Mouse (Mus musculus) heart, postnatal 0 days (tissue): ENCODE results near the gene Htr3a. TPM values are rescaled to one million over a fixed set of nuclear protein-coding genes. Genes with fewer than 3 reads are reported as not detected.

Source experiments
- ATAC-seq: fragments of 200-750 bp; cut with Nextera tagmentation; 2 replicates; pipeline ENCODE4 v1.8.0; 2017; ENCODE audit warnings: low read depth, moderate number of reproducible peaks, moderate library complexity; ENCODE audit not compliant: insufficient read depth
- DNase-seq: peaks from one replicate; pipeline ENCODE4 v3.0.0-alpha.2; 2016; ENCODE audit warnings: low spot score
- H3K27ac ChIP-seq: fragments of 300-500 bp; sonication (generic); 2 replicates; pipeline ENCODE4 v1.5.1; 2014; ENCODE audit warnings: low read depth, mild to moderate bottlenecking
- H3K27me3 ChIP-seq: fragments of 300-500 bp; sonication (generic); 2 replicates; pipeline ENCODE4 v1.6.1; 2014; ENCODE audit warnings: low read length, mixed read lengths; ENCODE audit not compliant: control insufficient read depth, insufficient read depth
- H3K36me3 ChIP-seq: fragments of 300-500 bp; sonication (generic); replicated peaks from 2 replicates; pipeline ENCODE4 v1.6.1; 2014; ENCODE audit warnings: low read length, mixed read lengths; ENCODE audit not compliant: control insufficient read depth, insufficient read depth
- H3K4me1 ChIP-seq: fragments of 300-500 bp; sonication (generic); 2 replicates; pipeline ENCODE4 v1.6.1; 2014; ENCODE audit warnings: antibody characterized with exemption; ENCODE audit not compliant: control insufficient read depth, insufficient read depth
- H3K4me2 ChIP-seq: fragments of 300-500 bp; sonication (generic); 2 replicates; pipeline ENCODE4 v1.6.1; 2014; ENCODE audit warnings: low read depth, mild to moderate bottlenecking, low read length, moderate library complexity
- H3K4me3 ChIP-seq: fragments of 300-500 bp; sonication (generic); 2 replicates; pipeline ENCODE4 v1.5.1; 2014; ENCODE audit warnings: low read depth, low read length
- H3K9ac ChIP-seq: fragments of 300-500 bp; sonication (generic); replicated peaks from 2 replicates; pipeline ENCODE4 v1.6.1; 2014; ENCODE audit warnings: low read depth, low read length, mixed read lengths
- H3K9me3 ChIP-seq: fragments of 300-500 bp; sonication (generic); replicated peaks from 2 replicates; pipeline ENCODE4 v1.6.1; 2016; ENCODE audit warnings: low read length; ENCODE audit not compliant: control insufficient read depth
- CTCF ChIP-seq: IDR thresholded peaks from 2 replicates; pipeline ENCODE4 v1.5.1; 2016; ENCODE audit warnings: antibody characterized with exemption, control low read depth, low read depth
- EP300 ChIP-seq: IDR thresholded peaks from 2 replicates; pipeline ENCODE4 v1.6.1; 2016; ENCODE audit warnings: antibody characterized with exemption, low read depth
- WGBS: fragments of 180-500 bp; shearing (Covaris S2); extraction: QIAGEN DNeasy Blood & Tissue Kit; methylation state at CpG from one replicate; pipeline ENCODE4 v1.1.7; 2014; 5-methylcytosine and 5-hydroxymethylcytosine counted together
- polyA plus RNA-seq: library from polyadenylated mRNA; unstranded; fragments of >200 nt; fragmentation: Nextera tagmentation; extraction: Ambion mirVana; gene quantifications from 2 replicates; pipeline ENCODE4 v1.2.1, GENCODE M21; 2015
- total RNA-seq: library from RNA; depleted of rRNA; stranded (reverse); fragments of >200 nt; gene quantifications from 2 replicates; pipeline ENCODE4 v1.2.3, GENCODE M21; 2014; ENCODE audit warnings: low replicate concordance

The Htr3a gene
- total and polyA plus RNA-seq, 2 experiments from 2014 or later, result 0.11 to 1.9 TPM

DNA sequence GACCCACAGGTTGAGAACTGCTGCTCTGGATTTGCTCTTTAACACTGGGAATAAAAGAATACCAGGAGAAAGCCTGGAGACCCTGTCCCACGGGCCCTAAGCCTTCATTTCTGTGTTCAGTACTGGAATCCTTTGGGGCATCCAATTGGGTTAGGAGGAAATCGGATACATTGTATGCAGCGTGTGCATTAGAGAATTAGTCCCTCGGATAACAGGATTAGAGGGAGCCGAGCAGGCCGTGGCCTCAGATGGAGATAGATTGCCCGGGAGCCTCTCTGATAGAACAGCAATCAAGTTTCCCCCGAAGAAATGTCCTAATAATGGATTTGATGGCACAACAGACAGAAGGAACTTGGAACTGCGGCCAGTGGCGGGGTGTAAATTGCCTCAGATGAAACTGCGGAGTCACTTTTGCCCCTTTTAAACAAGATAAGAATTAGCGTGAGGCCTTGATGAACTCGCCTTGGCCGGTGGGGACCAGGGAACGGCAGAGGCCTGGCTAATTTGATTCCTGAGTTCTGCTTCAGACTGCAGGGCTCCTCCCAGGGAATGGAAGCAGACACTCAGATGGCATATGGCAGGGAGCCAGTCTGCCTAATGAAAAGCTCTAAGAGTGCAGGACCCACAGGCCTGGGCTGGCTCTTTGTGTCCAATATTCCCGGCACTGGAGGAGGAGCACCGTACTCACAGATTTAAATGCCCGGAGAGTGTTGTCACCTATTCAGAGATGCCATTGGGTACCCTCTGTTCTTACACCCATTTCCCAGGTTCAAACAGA is 5.3 kb upstream of the Htr3a start:
- ATAC-seq, result no peak

DNA sequence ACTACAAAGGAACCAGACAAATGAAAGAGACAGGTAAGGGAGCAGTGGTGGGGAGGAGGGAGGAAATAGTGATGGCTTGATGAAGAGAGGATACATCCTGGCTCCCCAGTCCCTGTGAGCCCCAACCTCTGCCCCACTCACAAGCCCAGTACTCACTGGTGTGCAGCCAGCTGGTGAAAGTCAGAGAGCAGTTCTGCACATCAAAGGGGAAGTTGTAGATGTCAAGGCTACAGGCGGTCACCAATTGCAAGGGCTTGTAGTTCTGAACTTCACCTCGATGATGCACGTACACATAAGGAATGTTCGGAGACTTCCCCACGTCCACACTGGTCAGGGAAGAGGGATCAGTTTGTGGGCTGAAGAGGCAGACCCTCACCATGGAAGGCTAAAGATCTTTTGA is 6.5 kb downstream of the Htr3a start:
- Histone ChIP-seq H3K9me3 (no peaks in the 10 kb centered on the region), H3K36me3 (no peaks in the 10 kb centered on the region), H3K4me1 (no peaks in the 10 kb centered on the region), H3K27ac (no peak overlapping the region), H3K4me2 (no peak overlapping the region), H3K27me3 (0 out of 2 replicates have a peak, but pooled peaks cover 3% of the 10 kb centered on the region), H3K9ac (no peak overlapping the region), H3K4me3 (no peak overlapping the region)
- 83% methylated on average over 5 of the region's 5 CpGs for WGBS
- TF ChIP-seq EP300, result no peak
- TF ChIP-seq CTCF, result no peak
- DNase-seq (no peak), ATAC-seq (no peak)

More for the DNA sequence above, 5.3 kb upstream of the Htr3a start:
- Histone ChIP-seq H3K27ac (no peak overlapping the region), H3K4me3 (no peak overlapping the region), H3K4me2 (no peak overlapping the region), H3K27me3 (no peaks in the 10 kb centered on the region), H3K9ac (no peak overlapping the region), H3K9me3 (no peaks in the 10 kb centered on the region), H3K4me1 (no peaks in the 10 kb centered on the region), H3K36me3 (no peaks in the 10 kb centered on the region)
- TF ChIP-seq CTCF (no peak), EP300 (no peak)
- WGBS, result 68% methylated on average over 18 of the region's 18 CpGs
- DNase-seq, result no peak

DNA sequence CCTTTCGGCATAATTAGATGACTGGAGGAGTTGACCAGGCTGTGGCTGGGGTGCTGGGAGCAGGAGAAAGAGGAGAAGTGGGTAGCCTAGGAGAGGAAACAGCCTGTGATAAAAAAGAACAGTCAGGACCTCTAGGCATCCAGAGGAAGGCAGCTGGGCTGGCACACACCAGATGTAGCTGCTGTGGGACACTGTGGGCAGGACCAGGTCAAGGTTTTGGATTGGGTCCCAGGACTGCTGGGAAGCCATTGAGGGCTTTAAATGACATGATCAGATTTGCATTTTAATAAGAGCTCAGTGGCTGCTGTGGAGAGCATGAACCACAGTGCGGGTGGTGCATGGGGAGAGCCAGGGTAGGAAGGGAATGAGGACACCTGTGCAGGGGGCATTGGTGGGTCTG is 7.1 kb downstream of the Htr3a start:
- TF ChIP-seq EP300 (no peak), CTCF (no peak)
- Histone ChIP-seq H3K27me3 (0 out of 2 replicates have a peak, but pooled peaks cover 3% of the 10 kb centered on the region), H3K4me2 (no peak overlapping the region), H3K27ac (no peak overlapping the region), H3K9ac (no peak overlapping the region), H3K4me3 (no peak overlapping the region), H3K4me1 (no peaks in the 10 kb centered on the region), H3K9me3 (no peaks in the 10 kb centered on the region), H3K36me3 (no peaks in the 10 kb centered on the region)
- no peak for ATAC-seq
- 74% methylated on average over 2 of the region's 2 CpGs for WGBS
- no peak for DNase-seq

DNA sequence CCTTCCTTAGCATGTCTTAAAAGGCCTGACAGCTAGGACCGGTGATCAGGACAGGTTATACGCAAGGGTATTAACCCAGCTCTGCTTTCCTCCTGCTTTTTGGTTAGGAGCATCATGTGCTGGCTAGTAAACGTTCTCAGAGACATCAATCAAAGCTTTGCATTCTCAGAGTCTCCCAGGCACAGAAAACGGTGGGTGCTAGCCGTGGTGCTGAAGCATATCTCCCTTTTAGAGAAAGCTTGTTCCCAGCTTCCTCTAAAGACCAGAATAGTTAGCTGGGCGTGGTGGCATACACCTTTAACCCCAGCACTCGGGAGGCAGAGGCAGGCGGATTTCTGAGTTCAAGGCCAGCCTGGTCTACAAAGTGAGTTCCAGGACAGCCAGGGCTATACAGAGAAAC is 12.3 kb downstream of the Htr3a start:
- no peaks in the 10 kb centered on the region for H3K4me1 ChIP-seq
- no peak overlapping the region for H3K9ac ChIP-seq
- H3K4me2 ChIP-seq, result no peak overlapping the region
- TF ChIP-seq CTCF, result no peak
- no peak for TF ChIP-seq EP300
- H3K27me3 ChIP-seq, result 0 out of 2 replicates have a peak, but pooled peaks cover 24% of the 10 kb centered on the region
- H3K9me3 ChIP-seq, result no peaks in the 10 kb centered on the region
- DNase-seq, result peak; percentile 49
- H3K27ac ChIP-seq, result no peak overlapping the region
- WGBS, result 14% methylated on average over 8 of the region's 8 CpGs
- ATAC-seq, result no peak
- H3K36me3 ChIP-seq, result no peaks in the 10 kb centered on the region
- H3K4me3 ChIP-seq, result no peak overlapping the region

DNA sequence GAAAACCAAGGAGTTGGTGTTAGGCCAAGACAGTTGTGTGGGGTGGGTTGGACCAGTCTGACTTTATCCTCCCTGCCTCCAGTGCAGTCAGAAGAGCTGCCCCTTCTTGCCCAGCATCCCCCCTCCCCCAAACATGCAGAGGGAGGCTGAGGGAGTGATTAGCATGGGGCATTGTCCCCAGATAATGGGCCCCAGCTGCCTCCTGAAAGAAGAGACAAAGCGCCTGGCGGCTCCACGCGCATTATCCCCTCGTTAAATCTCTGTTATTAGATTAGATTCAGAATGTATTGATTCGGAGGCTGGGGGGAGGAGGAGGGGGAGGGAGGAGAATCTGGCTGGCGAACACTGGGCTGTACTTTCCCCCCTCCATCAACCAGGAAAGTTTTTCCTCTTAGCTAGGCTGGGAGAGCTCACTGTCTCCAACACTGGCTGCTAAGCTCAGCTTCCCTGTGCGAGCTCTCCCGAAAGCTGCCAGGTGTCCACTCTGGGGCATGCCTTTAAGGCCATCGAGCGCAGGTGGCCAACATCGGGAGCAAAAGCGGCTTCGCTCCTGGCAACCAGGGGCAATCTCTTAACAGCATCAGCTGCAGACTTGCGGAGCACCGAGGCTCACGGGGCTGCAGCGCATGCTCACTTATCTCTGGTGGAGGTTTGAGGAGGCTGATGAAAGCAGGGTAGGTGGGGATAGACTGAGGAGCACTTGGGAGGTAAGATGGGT is 14.9 kb downstream of the Htr3a start:
- TF ChIP-seq CTCF (no peak), EP300 (no peak)
- H3K9ac ChIP-seq, result no peak overlapping the region
- no peaks in the 10 kb centered on the region for H3K36me3 ChIP-seq
- 29% methylated on average over 18 of the region's 18 CpGs for WGBS
- H3K27ac ChIP-seq, result no peak overlapping the region
- DNase-seq, result no peak
- no peaks in the 10 kb centered on the region for H3K9me3 ChIP-seq
- no peak for ATAC-seq
- H3K4me3 ChIP-seq, result no peak overlapping the region
- no peak overlapping the region for H3K4me2 ChIP-seq
- H3K27me3 ChIP-seq, result 0 out of 2 replicates have a peak, but pooled peaks cover 24% of the 10 kb centered on the region
- no peaks in the 10 kb centered on the region for H3K4me1 ChIP-seq
